Mouse (Mus musculus) liver, postnatal 0 days (tissue): ENCODE data around the gene Mbtps1.

ENCODE experiments used
- CTCF ChIP-seq: sonication (generic); IDR thresholded peaks from 2 replicates; pipeline ENCODE4 v1.5.1; 2016; ENCODE audit warnings: antibody characterized with exemption, low read depth
- EP300 ChIP-seq: IDR thresholded peaks from 2 replicates; pipeline ENCODE4 v1.6.1; 2016; ENCODE audit warnings: antibody characterized with exemption, low read depth, mild to moderate bottlenecking

- no peak for TF ChIP-seq CTCF
- TF ChIP-seq EP300, result no peak
Measured at GRCm38 (mm10) chr8:119545180-119545579, 13.4 kb downstream of the Mbtps1 start.
